Mouse (Mus musculus) neutrophil, adult 5-6 weeks (primary cell): ENCODE data around the gene BC051019. TPM values are rescaled to one million over a fixed set of nuclear protein-coding genes. Genes with fewer than 3 reads are reported as not detected.
A peak's percentile ranks its signal among the peaks of the same experiment; 100 is the strongest.

Experiments
- ATAC-seq: fragments of 151-379, 151-347 bp; 2 replicates; pipeline ENCODE4 v1.8.0; 2017; ENCODE audit warnings: mild to moderate bottlenecking, moderate TSS enrichment; ENCODE audit not compliant: insufficient number of reproducible peaks, poor library complexity, low FRiP score, severe bottlenecking; ENCODE audit errors: extremely low read depth
- total RNA-seq: library from RNA; stranded (forward); fragments of 200-1000 nt; gene quantifications from 2 replicates; pipeline ENCODE4 v1.2.3, GENCODE M21; 2017

Gene BC051019
- not detected in 2 replicates for total RNA-seq

GRCm38 (mm10) chr7:109723697-109724096, at the start of gene BC051019:
Gene BC051019 (minus strand): TSS chr7:109723850.
- no peak for ATAC-seq

DNA sequence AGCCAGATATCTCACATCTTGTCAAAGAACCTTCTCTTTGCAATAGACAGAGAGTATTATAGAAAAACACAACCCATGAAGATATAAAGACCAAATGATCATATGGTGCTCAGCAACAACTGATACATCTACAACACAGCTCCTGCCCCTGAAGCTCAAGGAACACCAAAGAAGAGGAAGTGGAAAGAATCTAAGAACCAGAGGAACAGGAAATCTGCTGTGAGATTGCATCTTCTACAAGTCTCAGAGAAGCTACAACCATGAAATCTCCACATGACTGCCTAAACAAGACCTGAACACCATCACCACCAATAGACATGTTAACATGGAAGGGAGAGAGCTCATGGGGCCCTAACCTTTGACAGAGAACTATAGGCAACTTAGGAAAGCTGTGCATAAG, 48.6 kb upstream of the BC051019 start:
- ATAC-seq, result no peak

DNA sequence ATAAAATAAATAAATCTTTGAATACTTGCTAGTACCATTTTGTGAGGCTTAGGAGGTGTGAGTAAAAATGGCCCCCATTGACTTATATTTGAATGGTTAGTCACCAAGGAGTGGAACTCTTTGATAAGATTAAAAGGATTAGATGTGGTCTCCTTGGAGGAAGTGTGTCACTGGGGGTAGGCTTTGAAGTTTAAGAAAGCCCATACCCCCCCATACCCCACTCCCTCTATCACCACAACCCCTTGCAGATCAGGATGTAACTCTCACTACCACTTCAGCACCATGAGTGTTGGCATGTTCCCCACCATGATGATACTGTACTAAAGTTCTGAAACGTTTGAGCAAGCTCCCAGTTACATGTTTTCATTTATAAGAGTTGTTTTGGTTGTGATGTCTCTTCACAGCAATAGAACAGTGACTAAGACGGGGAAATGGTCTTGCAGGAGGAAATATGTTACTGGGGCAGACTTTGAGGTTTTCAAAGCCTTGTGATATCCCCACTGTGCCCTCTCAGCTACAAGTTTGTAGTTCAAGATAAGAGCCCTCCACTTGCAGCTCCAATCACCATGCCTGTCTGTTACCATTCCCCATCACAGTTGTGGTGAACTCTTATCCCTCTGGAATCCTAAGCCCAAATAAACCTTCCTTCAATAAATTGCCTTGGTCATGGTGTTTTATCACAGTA, 45.2 kb upstream of the BC051019 start:
- no peak for ATAC-seq

DNA sequence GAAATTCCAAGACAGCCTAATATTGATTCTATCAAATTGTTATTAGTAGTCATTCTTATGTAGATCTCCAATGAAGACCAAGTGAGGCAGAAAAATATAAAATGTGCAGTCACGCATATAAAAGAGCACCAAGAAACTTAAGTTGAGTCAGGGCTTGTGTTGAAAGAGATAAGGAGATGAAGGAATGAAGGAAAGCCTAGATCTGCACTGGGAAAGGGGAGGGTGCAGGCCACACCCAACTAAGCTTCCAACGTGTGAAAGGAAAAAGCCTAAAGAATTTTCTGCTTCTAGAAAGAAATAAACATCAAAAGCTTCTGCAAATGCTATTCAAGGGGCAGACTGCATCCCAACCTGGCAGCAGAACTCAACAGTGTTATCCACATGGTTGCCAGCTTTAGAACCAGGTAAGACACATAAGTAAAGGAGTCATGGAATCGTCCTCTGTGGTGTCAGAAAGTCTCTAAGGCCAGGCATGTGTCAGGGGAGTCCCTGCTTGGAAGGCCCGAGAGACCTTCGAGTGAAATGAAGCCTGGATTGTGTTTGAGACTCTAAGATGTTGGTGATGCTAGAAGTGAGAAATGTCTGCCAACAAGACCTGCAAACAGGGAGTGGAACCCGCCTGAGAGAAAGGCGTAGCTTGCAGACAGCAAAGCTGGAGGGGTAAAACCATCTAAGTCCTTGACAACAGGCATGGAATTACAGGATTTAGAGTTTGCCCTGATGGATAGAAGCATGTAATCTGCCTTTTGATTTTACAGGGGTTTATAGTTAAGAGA, 44.1 kb upstream of the BC051019 start:
- no peak for ATAC-seq

DNA sequence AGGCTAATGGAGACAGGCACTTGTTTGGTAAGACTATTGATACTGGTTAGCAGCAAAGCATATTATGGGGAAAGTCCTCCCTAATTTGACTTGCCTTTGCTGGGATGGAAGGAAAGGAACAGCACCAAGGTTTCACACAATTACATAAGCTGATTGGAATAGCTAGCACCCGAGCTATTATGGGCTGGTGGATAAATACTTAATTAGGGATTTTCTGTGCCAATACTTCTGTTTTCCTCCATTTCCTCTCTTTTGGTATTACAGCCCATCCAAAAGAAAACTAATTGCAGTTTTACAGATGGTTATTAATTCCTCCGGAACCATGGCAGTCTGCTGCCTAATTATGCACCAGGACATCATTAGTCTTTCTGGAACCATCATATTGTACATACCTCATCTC, 40.4 kb upstream of the BC051019 start:
- no peak for ATAC-seq

- no peak for ATAC-seq
Observed at GRCm38 (mm10) chr7:109756291-109756690, 32.6 kb upstream of the BC051019 start.

- no peak for ATAC-seq
Observed at GRCm38 (mm10) chr7:109754034-109754433, 30.4 kb upstream of the BC051019 start.

- peak; percentile 74 for ATAC-seq
Observed at GRCm38 (mm10) chr7:109752008-109752925, 28.6 kb upstream of the BC051019 start, which contains the start of gene Tmem9b. Gene Tmem9b (minus strand): TSS chr7:109752875.

- no peak for ATAC-seq
Observed at GRCm38 (mm10) chr7:109751427-109752007, 27.9 kb upstream of the BC051019 start.

- no peak for ATAC-seq
Observed at GRCm38 (mm10) chr7:109747747-109748146, 24.1 kb upstream of the BC051019 start.

DNA sequence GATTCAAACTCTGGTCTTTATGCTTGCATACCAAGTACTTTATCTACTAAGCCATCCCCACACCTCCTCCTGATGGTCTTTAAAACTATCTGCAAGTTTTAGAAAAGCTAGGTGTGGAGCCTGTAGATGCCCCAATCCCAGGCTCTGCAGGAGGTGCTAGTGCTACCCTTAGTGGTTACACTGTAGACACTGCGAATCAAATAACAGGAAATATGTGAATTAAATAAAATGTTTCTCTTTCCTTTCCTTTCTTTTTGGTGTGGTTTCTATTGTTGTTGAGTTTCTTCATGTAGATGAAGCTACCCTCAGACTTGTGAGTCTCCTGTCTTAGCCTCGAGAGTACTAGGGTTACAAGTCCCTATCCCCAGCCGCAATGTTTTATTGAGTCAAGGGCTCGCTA, 18.1 kb upstream of the BC051019 start:
- no peak for ATAC-seq

- ATAC-seq, result no peak
Observed at GRCm38 (mm10) chr7:109741060-109741459, 17.4 kb upstream of the BC051019 start.

GRCm38 (mm10) chr7:109739822-109740370, 16.2 kb upstream of the BC051019 start:
- no peak for ATAC-seq

DNA sequence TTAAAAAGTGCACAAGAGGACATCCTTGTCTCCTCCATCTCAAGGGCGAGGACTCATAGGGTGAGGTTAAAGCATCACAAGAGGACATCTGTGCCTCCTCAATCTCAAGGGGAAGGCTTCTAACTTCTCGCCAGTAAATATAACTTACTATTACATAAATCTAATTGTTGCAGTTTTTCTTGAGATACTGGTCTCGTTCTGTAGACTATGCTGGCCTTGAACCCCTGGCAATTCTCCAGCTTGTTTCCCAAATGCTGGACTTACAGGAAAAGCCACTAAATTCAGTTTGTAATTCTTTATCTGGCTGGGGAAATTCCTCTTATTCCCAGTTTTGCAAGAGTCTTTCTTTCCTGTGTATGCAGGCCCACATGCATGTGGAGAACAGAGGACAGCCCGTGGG, 11.2 kb upstream of the BC051019 start:
- ATAC-seq, result no peak

- ATAC-seq, result no peak
Observed at GRCm38 (mm10) chr7:109731626-109732025, 8.0 kb upstream of the BC051019 start, which contains the start of gene Ascl3. Gene Ascl3 (minus strand): TSS chr7:109731726.

DNA sequence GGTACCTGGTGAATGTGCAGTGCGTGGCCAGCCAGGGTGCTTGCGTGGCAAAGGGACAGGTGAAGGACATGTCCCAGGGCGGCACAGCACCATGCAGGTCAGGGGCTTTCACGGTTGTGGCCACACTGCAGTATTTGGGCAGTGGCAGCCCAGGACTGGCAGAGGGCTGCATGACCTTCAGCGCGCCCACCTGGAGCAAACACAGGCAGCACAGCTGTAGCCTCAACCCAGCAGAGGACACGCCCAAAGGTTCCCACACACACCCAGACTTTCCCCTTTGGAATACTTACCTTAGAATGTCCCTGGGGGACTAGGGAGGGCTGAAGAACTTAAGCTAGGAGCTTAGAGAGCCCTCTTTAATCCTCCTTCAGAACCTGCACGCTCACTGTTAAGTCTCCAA, 536 bp downstream of the BC051019 start:
- no peak for ATAC-seq

GRCm38 (mm10) chr7:109722618-109723017, 1.0 kb downstream of the BC051019 start:
- no peak for ATAC-seq

DNA sequence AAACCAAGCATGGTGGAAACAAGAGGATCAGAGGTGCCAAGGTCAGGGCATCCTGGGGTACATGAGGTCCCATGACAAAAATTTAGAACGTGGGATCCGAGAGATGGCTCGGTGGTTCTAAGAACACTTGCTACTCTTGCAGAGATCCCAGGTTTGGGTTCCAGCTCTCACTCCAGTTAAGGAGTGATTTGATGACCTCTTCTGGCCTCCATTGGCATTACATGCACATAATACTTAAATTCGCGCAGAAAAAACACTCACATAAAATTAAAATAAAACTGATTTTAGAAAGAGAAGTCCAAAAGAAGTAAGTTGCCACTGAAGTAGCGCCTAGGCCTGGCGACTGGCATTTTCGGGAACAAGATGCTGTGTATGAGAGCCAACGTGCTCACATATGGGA, 4.4 kb downstream of the BC051019 start:
- no peak for ATAC-seq
